Mouse (Mus musculus): ENCODE results near the gene Syt8.
"Not testable (repeated sequence)": the region's sequence is repeated elsewhere in the genome, so short reads cannot be mapped to it uniquely, and the experiment has no call there.

Gene Syt8

DNA sequence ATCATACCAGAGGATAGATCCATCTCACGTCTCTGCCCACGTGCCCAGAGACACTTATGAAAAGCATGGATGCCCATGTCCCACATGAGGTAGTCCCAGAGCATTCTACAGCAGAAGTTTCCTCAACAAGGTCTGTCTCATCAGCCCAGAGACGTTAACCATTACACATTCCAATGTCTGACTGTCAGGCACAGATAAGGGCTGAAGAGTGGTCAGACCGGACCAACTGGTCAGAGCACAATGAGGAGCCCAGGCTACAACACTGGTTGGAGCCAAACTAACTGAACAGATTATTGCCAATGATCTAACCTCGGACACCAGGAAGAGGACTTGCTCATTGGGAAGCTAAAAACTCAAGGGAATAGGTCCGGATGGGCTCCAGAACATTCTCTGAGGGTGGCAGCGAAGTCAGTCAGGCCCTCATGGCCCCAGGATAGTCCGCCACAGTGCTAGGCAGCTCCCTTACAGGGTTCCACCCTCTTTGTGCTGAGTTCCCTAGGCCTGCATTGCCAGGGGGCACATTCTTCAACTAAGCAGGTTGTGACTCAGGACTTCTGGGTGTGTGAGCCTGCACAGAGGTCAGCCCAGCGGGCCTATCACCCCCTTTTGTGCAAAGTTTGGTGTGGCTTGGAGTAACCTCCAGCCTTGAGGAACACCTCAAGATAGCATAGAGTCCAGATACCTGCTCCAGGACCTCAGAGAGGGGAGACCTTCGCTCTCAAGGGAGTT lies at the start of gene Syt8:
TSS of gene Syt8 (plus strand) at position 714 of the 729 bp plus-strand sequence.
- DNase-seq (ENCODE audit: low read depth, low spot score), result no peak

DNA sequence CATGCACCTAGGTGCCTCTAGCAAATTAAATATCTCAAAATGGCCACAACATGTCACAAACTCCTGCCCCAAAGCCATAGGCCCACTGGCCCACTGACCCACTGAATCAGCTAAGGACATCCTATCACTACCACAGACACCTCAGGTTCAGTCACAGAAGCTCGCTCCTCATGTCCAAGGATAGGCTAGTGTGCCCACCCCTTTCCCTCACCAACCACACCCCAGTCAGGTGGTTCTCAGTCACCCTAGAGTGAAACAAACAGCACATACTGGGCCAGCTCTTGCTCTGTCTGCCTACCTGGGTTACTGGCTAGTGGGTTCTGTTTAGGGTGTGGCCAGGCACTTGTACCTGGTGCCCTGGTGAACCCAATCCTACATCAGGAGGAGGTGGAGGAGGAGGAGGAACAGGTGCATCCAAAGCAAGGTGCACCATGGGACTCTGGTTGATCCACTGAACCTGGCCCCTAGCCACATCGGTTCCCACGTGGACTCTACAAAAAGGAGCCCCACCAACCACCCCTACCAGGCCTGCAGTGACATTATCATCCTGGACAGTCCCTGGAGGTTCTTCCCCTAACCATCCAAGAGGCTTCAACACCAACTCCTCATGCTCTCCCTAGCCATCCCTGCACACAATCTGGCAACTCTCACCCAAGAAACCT lies 48.8 kb upstream of the Syt8 start:
- no peak for DNase-seq (ENCODE audit: low read depth, low spot score)

DNA sequence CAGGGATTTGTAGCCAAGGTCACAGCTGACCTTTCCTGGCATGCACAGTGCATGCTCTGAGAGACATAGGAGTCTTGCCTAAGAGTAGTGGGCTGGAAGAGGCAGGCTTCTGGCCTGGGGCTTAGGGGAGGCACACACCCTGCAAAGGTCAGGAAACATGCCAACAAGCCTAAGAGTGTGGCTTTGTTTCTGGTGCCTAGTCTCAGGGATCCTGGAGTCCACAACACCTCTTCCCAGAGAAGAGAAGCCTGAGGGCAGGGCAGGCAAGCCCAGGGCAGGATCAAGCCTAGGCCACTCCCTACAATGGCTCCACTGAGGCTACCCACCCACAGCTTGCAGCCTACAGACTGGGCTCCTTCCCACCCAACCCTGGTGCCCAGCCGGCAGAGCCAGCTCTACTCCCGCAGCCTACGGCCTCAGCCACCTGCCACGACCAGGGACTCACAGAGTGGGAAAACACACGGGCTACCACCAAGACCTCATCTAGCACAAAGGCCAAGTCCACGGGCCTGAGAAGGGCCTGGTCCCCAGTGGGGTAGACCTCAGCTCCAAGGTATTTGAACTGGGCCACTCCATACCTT lies 47.9 kb upstream of the Syt8 start:
- no peak for DNase-seq (ENCODE audit: low read depth, low spot score)

DNA sequence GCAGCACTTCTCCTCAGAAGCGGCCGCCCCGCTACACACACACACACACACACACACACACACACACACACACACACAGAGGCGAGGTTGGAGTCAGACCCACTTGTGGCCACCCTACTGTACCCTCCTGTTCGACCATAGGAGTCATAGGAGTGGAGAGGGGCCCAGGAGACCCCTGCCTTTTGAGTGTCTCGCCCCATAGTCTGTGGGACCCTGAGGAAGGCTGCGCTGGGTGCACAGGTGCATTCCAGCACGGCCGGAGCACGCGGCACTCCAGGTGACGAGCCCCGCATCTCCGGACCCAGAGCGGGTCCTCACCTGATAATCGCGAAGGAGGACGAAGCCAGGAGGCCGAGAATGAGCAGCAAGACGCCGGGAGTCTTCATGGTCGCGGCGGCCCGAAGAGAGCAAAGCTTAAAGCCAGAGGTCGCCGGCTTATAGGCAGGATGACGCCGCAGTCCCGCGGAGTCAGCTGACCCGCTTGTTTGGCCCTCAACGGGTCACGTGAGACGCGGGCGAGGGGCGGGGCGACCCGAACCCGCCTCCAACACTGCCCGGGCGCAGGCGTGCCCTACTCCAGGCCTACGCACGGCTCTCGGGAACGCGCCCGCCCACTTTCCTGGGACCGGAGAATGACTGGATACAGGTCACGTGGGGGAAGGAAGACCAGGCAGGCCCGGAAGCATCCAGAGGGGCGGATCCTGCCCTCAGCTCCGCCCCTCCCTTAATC lies 47.1 kb upstream of the Syt8 start, which contains the start of gene Ctsd:
TSS of gene Ctsd (minus strand) at position 620 of the 730 bp plus-strand sequence.
- peak; percentile 95 for DNase-seq (ENCODE audit: low read depth, low spot score)

DNA sequence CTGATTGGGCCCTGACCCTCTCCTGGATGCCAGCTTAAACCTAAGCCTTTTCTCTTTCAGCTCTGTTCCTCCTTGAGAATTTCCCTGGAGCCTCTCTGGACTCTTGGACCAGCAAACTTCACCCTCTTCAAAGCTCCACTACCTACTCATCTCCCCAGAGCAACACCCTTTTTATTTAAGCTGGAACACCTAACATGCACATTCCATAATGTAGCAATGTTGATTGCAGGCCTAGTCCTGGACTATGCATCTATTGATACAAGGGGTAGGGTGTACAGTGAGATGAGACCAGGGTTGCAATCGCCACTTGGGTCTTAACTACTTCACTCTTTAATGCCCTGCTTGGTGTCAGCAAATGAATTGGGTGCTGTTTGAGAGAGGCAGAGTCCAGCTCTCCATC lies 46.5 kb upstream of the Syt8 start:
- no peak for DNase-seq (ENCODE audit: low read depth, low spot score)

DNA sequence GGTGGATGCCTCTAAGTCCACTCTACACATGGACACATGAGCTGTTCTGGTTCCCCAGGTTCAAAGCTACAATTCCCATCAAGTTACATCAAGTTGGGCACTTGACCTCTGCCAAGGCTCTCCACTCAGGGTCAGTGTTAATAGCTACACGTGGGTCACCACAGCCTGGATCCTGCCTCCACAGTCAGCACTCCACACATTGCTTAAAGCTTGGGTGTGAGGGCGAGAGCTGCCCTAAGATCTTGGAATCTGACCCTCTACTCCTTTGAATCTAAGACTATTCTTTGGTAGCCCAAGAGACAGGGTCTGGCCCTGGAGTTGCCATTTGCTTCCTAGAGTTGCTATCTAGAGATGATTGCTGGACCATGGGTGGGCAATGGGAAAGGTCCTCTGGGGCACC lies 45.9 kb upstream of the Syt8 start:
- DNase-seq (ENCODE audit: low read depth, low spot score), result no peak

DNA sequence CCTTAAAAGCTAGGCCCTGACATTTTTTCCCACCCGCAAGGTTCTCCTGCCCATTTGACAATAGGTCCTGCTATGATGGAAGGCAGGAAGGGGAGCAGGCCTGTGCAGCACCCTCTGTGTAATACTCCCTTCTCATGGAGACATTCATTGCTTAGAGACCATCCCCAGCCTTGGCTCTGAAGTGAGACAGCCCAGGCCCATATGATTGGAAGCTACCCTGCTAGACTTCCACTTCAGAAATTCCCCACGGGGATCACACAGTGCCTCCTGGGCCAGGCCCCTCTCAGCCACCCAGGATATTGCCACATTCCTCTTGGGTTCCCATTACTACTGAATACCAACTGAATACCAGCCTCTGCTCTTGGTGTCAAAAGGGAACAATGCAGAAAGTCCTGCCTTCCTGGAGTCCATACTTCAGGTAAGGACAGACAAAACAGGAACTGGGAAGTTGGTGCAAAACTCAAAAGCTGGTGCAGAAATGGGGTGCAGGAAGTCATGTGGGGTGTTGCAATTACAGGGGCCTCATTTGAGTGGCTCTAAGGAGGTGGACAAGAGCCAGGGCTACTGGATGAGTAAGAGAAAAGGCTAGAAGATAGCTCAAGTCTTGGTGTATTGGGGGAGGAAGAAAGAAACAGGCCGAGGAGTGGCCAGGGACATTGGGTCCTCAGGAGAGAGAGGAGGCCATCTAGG lies 44.5 kb upstream of the Syt8 start:
- DNase-seq (ENCODE audit: low read depth, low spot score), result no peak

DNA sequence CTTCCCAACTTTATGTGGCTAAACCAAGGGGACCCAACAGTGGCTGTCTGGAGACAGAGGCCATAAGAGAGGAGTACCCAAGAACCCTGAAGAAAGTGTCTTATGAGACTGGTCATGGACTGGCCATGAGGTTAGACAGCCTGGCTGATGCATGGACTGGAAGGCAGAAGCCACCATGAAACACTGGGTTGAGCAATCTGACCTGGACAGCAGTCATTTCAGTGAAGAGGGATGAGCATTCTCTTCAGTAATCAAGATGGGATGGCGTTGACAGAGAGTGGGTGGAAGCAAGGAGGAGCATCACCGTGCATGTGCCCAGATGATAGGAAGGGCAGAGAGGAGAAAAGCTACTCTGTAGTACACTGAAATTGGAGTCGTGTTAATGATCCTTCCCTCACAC lies 43.5 kb upstream of the Syt8 start:
- DNase-seq (ENCODE audit: low read depth, low spot score), result no peak

DNA sequence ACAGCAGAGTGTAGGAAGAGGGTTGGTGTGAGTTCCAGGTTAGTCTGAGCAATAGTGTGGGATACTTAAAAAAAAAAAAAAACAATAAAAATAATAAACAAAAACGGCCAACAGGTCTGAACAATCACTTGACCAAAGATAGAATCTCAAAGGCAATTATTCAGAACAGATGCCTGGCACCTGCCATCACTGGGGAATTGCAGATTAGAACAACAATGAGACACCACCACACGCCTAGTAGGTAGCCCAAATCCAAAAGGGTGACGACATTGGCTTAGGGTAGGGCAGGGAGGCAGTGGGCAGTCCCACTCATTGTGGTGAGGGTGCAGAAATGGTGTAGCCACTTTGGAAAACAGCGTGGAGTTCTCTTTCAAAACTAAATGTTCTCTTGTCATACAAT lies 43.0 kb upstream of the Syt8 start:
- no peak for DNase-seq (ENCODE audit: low read depth, low spot score)

DNA sequence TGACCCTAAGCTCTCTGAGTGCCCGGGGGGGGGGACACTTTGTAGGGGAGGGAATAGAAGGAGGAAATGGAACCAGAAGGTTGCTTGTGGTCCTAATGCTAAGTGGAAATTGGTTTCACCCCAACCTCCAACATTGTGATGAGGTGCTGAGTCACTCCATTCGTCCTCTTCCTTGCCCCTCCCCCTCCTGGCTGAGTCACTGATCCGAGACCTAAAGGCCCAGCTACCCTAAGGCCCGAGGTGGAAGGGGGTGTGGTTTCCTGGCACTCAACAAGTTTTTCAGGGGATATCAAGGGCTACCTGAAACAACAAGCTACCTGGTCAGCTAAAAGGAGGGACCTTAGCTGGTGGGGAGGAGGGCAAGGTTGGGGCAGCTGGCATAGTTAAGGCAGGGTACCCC lies 41.5 kb upstream of the Syt8 start:
- no peak for DNase-seq (ENCODE audit: low read depth, low spot score)

DNA sequence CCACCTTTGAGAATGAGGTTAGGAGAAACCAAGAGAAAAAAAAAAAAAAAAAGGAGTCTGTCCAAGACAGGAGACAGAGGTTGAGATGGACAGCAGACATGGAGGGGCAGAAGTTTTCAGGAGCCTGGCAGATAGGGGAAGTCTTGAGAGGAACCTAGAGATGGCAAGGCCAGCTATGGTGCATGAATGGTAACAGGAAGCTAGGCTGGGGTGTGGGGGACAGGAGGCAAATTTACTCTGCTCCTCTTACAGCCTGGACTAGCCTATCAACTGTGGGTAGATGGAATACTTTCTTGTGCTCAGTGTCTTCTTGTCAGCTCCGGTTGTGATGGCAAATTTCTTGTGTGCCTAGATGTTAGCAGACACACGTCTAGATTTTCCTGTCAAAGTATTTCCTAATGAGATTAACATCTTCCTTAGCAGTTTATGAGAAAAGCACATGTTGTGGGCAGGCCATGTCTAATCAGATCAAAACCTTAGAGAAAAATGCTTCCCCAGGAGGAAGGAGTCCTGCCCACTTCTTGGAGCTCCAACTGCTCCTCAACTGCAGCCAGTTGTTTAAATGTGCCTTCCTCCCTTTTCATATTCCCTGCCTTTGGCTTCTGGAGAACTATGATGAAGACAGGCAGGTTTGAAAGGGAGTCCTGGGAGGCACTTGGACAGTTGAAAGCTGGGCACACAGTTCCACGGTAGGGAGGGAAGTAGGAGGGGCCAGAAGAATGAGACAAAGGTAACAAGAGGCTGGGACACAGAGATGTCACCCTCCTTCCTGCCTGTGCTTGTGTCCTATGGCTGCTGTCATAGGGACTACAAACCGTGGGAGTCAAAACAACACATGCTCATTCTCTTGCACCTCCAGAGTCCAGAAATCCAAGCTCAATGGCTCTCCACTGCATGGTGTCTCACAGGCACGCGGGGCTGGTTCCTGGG lies 40.1 kb upstream of the Syt8 start:
- DNase-seq (ENCODE audit: low read depth, low spot score), result no peak

DNA sequence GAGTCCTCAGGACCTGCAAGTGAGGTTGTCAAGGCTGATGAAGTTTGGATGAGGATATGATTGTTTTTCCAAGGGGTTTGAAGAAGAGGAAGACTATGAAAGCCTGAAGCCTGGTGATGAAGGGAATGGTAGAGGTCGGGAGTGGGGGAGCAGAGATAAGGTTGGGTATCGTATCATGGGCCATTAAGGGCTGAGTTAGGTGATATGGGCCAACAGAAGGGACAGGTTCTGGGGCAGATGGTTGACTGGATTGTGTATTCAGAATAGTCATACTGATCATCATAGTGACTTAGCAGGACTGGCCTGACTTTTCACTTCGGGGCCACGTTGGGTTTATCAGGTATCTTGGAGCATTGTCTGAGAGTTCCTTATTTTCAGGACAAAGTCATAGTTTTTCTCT lies 39.2 kb upstream of the Syt8 start:
- no peak for DNase-seq (ENCODE audit: low read depth, low spot score)

DNA sequence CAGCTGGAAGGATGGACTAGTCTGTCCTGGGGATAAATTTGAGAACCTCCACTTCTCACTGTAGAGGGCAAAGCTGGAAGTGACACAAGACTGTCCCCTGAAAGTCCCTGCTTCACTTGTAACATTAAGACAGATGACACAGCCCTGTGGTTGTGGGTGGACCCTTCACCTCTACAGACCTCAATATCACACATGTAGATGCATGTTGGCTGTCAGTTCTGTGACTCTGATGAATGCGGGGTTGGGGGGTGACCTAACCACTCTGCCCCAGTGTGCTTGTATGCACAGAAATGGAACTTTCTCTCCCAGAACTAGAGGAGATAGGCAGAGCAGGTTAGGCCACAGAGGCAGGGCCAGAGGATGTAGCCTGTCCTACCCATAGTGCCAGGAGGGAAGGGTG lies 38.0 kb upstream of the Syt8 start:
- no peak for DNase-seq (ENCODE audit: low read depth, low spot score)

DNA sequence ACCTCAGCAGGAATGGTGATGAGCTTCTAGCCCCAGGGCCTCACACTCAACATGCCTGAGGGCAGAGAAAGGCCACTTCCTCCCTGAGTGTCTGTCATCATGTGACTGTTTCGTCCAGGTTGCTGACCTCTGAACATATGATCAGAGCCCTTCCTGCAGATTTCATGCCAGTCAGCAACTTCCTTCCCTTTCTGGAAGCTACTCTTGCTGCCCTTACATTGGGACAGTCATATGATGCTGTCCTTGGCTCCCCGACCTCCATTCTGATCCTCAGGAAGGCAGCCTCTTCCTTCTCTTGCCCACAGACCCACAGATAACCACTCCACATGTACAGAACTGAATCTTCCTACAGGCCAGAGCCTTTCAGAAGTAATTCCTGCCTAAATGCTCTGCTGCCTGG lies 36.6 kb upstream of the Syt8 start:
- no peak for DNase-seq (ENCODE audit: low read depth, low spot score)

DNA sequence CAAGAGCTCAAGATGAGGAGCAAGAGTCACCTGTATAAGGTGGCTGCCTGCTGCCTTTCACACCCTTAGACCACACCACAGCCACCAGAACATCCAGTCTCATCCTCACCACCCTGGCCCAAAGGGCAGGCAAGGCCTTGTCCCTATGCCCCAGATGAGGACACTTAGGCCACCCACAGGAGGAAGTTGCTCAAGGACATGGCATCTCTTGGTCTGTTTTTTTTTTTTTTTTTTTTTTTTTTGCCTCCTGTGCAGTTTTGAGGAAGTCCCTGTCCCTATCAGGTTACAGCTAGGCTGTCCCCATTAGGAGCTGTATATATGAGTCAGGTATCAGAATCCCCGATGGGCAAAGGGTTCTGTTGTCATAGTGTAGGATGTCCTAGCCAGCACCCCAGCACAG lies 35.4 kb upstream of the Syt8 start:
- no peak for DNase-seq (ENCODE audit: low read depth, low spot score)

DNA sequence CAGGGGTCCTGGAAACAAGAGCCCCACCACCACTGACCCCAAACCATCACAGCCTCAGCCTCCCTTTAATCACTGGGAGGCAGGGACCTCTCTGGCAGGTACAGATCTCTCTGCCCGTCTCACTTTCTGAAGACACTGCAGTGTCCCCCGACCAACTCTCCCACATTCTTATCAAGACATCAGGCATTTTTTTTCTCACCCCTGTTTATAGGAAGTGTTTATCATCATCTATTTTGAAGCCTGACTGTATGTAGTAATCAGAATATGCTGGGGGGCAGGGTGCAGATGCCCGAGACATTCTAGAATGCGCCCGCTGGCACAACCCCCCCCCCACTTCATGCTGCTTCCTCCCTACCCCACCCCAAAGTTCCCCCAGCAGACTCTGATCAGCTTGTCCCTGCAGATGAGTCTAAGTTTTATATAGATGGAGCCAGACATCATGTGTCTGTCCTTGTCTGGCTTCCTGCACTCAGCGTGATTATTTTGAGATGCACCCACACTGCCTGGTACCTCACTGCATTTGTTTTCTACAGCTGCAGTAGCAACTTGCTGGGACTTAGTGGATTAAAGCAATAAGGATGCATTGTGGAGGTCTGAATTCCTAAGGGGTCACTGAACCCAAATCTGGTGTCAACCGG lies 34.4 kb upstream of the Syt8 start:
- DNase-seq (ENCODE audit: low read depth, low spot score), result no peak

DNA sequence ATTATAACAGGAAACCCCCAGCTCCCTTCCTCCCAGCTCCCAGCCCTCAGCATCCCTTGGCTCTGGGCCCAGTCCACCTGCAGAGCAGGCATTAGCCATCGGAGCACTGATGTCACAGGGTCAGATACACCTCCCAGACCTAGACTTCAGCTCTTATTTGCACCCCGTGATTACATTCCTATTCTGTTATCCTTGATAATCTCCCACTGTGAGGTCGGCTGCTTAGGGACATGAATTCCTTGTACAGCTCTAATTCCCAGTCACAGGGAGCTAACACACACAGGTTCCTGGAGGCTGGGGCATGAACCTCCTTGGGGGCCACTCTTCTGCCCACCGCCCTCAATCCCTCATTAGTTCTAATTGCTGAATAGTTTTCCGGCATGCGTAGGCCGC lies 33.9 kb upstream of the Syt8 start:
- no peak for DNase-seq (ENCODE audit: low read depth, low spot score)

DNA sequence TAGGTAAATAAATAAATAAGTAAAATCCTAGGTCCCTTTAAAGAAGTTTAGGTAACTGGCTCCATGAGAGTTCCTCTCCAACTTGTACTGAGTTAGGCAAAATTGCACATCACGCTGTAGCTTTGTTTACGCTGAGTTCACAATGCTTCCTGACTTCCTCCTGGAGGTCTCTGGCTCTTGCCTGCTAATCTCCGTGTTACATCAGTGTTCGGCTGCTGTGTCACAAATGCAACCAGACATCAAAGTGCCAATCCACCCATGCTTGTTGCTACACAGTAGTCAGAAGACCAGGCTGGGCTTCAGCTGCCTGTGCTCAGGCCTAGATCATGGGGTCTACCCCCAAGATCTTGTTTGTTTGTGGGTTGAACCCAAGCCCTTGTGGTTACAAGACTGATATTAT lies 31.1 kb upstream of the Syt8 start:
- no peak for DNase-seq (ENCODE audit: low read depth, low spot score)

DNA sequence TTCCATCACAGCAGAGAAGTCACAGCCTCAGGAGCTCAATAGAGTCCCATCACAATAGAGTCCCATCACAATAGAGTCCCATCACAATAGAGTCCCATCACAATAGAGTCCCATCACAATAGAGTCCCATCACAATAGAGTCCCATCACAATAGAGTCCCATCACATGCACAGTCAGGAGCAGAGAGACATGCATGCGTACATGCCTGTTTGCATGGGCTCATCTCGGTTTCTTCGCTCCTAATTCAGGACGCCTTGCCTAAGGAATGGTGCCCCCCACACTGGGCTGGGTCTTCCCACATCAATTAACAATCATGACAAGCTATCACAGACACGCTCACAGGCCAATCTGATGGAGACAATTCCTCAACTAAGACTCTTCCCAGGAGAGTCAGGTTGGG lies 29.5 kb upstream of the Syt8 start:
- not testable (repeated sequence) for DNase-seq (ENCODE audit: low read depth, low spot score)

DNA sequence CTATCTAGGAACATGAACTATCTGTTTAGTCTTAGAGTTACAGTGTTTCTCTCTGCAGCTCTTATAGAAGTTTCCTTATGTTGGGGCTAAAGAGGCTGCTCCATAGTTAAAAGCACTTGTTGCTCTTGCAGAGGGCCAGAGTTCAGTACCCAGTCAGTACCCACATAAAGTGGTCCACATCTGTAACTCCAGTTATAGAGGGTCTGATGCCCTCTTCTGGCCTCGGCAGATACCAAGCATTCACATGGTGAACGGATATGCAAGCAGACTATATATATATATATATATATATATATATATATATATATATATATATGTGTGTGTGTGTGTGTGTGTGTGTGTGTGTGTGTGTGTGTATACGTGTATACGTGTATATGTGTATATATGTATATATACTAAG lies 26.7 kb upstream of the Syt8 start:
- DNase-seq (ENCODE audit: low read depth, low spot score), result no peak
